Mouse (Mus musculus) hindbrain, embryonic 12.5 days (tissue): ENCODE data around the gene Dnah11. TPM values are rescaled to one million over a fixed set of nuclear protein-coding genes. Genes with fewer than 3 reads are reported as not detected.
"Not testable (repeated sequence)": the region's sequence is repeated elsewhere in the genome, so short reads cannot be mapped to it uniquely, and the experiment has no call there.

ENCODE experiments used
- ATAC-seq: fragments of 200-750 bp; cut with Nextera tagmentation; 2 replicates; pipeline ENCODE4 v1.8.0; 2017; ENCODE audit warnings: moderate TSS enrichment; ENCODE audit not compliant: low FRiP score
- H3K27ac ChIP-seq: fragments of 300-500 bp; sonication (generic); 2 replicates; pipeline ENCODE4 v1.5.1; 2016; ENCODE audit warnings: mild to moderate bottlenecking
- H3K27me3 ChIP-seq: fragments of 300-500 bp; sonication (generic); 2 replicates; pipeline ENCODE4 v1.6.1; 2016; ENCODE audit warnings: mild to moderate bottlenecking
- H3K36me3 ChIP-seq: fragments of 300-500 bp; sonication (generic); 2 replicates; pipeline ENCODE4 v1.6.1; 2016; ENCODE audit warnings: mild to moderate bottlenecking
- H3K4me1 ChIP-seq: fragments of 300-500 bp; sonication (generic); 2 replicates; pipeline ENCODE4 v1.6.1; 2016
- H3K4me2 ChIP-seq: fragments of 300-500 bp; sonication (generic); replicated peaks from 2 replicates; pipeline ENCODE4 v1.6.1; 2016; ENCODE audit warnings: mild to moderate bottlenecking
- H3K4me3 ChIP-seq: fragments of 300-500 bp; sonication (generic); 2 replicates; pipeline ENCODE4 v1.5.1; 2016; ENCODE audit warnings: mild to moderate bottlenecking
- H3K9ac ChIP-seq: fragments of 300-500 bp; sonication (generic); 2 replicates; pipeline ENCODE4 v1.6.1; 2016; ENCODE audit warnings: mild to moderate bottlenecking, moderate library complexity
- H3K9me3 ChIP-seq: fragments of 300-500 bp; sonication (generic); replicated peaks from 2 replicates; pipeline ENCODE4 v1.6.1; 2016; ENCODE audit warnings: mild to moderate bottlenecking
- WGBS: fragments of 180-500 bp; shearing (Covaris S2); methylation state at CpG from one replicate; pipeline ENCODE4 v1.1.7; 2016; 5-methylcytosine and 5-hydroxymethylcytosine counted together
- polyA plus RNA-seq: library from polyadenylated mRNA; unstranded; fragments of >200 nt; fragmentation: Nextera tagmentation; extraction: Ambion mirVana; gene quantifications from 2 replicates; pipeline ENCODE4 v1.2.1, GENCODE M21; 2016

The Dnah11 gene
- polyA plus RNA-seq, 1 experiment from 2014 or later = 0.27 TPM

- Histone ChIP-seq H3K4me3 (no peak overlapping the region), H3K27me3 (no peaks in the 10 kb centered on the region), H3K9ac (no peak overlapping the region), H3K36me3 (no peaks in the 10 kb centered on the region), H3K4me2 (no peak overlapping the region), H3K4me1 (no peaks in the 10 kb centered on the region), H3K27ac (no peak overlapping the region), H3K9me3 (no peaks in the 10 kb centered on the region)
- WGBS = 43% methylated on average over 7 of the region's 7 CpGs
- ATAC-seq = no peak
These were observed 256.9 kb downstream of the Dnah11 start for GRCm38 (mm10) chr12:117941947-117942346.

- WGBS = 71% methylated on average over 2 of the region's 2 CpGs
- Histone ChIP-seq H3K4me2 (no peak overlapping the region), H3K27me3 (no peaks in the 10 kb centered on the region), H3K4me1 (no peaks in the 10 kb centered on the region), H3K9ac (no peak overlapping the region), H3K4me3 (no peak overlapping the region), H3K36me3 (no peaks in the 10 kb centered on the region), H3K9me3 (no peaks in the 10 kb centered on the region), H3K27ac (no peak overlapping the region)
- no peak for ATAC-seq
These were observed 260.6 kb downstream of the Dnah11 start for GRCm38 (mm10) chr12:117938214-117938613.

DNA sequence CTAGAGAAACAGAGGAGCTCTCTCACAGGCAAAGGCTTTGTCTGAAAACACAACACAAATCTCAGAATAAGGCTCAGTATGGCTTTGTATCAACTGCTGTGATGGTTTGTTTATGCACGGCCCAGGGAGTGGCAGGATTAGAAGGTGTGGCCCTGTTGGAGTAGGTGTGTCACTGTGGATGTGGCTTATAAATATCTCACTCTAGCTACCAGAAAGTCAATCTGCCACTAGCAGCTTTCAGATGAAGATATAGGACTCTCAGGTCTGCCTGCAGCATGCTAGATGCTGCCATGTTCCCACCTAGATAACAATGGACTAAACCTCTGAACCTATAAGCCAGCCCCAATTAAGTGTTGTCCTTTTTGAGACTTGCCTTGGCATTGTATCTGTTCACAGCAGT, 266.8 kb downstream of the Dnah11 start:
- Histone ChIP-seq H3K4me1 (no peaks in the 10 kb centered on the region), H3K4me3 (no peak overlapping the region), H3K4me2 (no peak overlapping the region), H3K9ac (no peak overlapping the region), H3K36me3 (no peaks in the 10 kb centered on the region), H3K9me3 (no peaks in the 10 kb centered on the region), H3K27ac (no peak overlapping the region), H3K27me3 (no peaks in the 10 kb centered on the region)
- no peak for ATAC-seq
- WGBS = 84% methylated on average over 1 of the region's 1 CpGs

DNA sequence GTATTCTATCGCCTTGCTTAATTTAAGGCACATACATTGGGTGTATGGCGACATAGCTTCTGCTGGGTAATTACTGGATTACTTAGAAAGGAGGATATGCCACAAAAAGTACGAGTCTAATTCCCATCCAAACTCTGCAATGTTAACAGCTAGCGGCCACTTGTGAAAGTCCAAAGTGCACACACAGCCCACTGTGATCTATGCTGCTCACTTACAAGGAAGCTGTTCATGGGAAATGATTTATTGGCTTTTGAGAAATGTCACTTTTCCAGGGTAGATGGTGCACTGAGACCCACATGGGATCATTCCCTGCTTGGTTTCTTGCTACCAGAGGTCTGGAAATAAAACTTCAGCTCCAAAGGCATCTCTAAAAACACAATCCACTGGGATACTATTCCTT, 269.1 kb downstream of the Dnah11 start:
- no peaks in the 10 kb centered on the region for H3K4me1 ChIP-seq
- no peaks in the 10 kb centered on the region for H3K9me3 ChIP-seq
- WGBS = 92% methylated on average over 4 of the region's 4 CpGs
- no peak overlapping the region for H3K27ac ChIP-seq
- ATAC-seq = no peak
- H3K27me3 ChIP-seq = no peaks in the 10 kb centered on the region
- H3K4me3 ChIP-seq = no peak overlapping the region
- no peak overlapping the region for H3K4me2 ChIP-seq
- no peaks in the 10 kb centered on the region for H3K36me3 ChIP-seq
- H3K9ac ChIP-seq = no peak overlapping the region

DNA sequence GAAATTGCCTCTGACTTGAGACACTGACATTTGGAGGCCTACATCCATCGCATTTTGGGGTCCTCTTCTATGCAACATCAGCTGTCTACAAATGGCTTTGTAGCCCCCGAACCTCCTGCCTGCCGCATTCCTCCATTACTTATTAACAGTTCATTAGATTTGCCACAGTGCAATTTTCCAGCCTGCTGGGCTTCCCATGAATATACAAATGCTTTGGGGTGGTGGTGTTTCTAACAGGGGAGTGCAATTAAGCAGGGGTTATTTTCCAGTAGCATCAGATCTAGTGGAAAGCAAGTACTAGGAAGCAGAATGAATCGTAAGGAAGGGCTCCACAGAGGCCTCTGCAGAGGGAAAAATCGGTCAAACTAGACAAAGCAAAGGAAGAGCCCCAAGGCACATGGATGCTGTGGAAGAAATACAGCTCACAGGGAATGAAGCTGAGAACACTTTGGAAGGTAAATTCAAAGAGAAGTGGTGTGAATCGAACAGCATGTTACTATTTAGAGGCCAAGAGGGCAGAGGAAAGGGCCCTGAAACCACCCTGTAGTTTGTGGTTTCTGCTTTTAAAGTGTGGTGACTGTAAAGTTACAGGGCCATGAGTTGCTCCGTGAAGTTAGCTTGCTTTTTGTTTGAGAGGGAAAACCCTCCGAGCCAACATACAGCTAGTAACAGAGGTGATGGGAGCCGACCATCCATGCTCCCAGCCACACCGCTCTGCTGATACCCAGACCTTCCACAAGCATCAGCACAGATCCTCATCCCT, 282.8 kb downstream of the Dnah11 start:
- Histone ChIP-seq H3K9ac (no peak overlapping the region), H3K27ac (no peak overlapping the region), H3K4me1 (peaks cover 24% of the 10 kb centered on the region), H3K9me3 (no peaks in the 10 kb centered on the region), H3K36me3 (no peaks in the 10 kb centered on the region), H3K4me2 (no peak overlapping the region), H3K4me3 (no peak overlapping the region), H3K27me3 (no peaks in the 10 kb centered on the region)
- peak; percentile 53 for ATAC-seq
- WGBS = 41% methylated on average over 10 of the region's 10 CpGs

DNA sequence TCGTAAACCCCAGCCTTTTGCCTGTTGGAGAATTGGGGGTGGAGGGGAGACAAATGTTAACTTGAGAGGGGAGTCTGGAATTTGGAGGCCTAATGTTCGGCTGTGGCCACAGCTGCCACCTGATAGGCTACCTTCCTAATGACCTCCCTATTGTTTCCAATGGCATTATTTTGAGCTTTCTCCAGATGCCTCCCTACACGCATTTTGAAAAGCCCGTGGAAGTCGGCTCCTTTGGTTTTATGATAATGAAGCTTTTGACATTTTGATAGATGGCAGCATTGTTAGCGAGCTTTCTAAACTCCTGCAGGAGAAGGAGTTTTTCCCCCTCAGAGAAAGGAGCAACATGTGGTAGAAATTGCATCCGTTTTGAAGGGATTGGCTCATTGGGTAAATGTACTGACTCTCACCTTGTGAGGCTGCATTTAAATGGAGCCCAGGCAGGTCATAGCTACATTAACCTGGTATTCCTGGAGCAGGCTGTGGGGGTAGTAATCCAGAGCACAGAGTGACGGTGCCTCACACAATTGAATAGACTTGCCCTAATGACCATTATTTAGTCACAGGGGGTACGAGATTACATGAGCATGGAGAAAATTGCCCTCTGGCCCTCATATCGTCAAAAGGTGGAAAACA, 284.1 kb downstream of the Dnah11 start:
- Histone ChIP-seq H3K36me3 (no peaks in the 10 kb centered on the region), H3K4me3 (no peak overlapping the region), H3K27ac (no peak overlapping the region), H3K9me3 (no peaks in the 10 kb centered on the region), H3K4me2 (no peak overlapping the region), H3K27me3 (no peaks in the 10 kb centered on the region), H3K9ac (no peak overlapping the region), H3K4me1 (peaks cover 24% of the 10 kb centered on the region)
- ATAC-seq = 0 out of 2 replicates have a peak, but pooled peaks have one; percentile 31
- WGBS = 15% methylated on average over 10 of the region's 10 CpGs

DNA sequence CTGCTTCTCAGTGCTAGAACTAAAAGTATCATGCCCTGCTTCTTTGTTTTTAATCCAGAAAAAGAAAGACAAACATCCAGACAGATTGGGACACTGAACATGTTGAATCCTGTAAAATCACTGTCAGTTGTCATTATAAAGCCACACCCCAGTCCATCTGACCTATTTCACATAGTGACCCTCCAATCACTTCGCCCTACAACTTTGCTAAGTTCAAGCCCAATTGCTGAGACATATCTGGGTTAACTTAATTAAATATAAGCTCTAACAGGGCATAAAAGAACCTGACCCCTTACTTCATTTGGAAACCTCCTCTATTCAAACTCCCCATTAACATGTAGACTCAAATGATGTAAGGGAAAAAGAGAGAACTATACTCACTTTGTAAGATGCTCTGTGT, 287.4 kb downstream of the Dnah11 start:
- Histone ChIP-seq H3K9ac (no peak overlapping the region), H3K9me3 (no peaks in the 10 kb centered on the region), H3K4me3 (no peak overlapping the region), H3K27me3 (no peaks in the 10 kb centered on the region), H3K4me1 (peaks cover 22% of the 10 kb centered on the region), H3K27ac (no peak overlapping the region), H3K36me3 (no peaks in the 10 kb centered on the region), H3K4me2 (no peak overlapping the region)
- WGBS = 83% methylated on average over 1 of the region's 1 CpGs
- no peak for ATAC-seq

DNA sequence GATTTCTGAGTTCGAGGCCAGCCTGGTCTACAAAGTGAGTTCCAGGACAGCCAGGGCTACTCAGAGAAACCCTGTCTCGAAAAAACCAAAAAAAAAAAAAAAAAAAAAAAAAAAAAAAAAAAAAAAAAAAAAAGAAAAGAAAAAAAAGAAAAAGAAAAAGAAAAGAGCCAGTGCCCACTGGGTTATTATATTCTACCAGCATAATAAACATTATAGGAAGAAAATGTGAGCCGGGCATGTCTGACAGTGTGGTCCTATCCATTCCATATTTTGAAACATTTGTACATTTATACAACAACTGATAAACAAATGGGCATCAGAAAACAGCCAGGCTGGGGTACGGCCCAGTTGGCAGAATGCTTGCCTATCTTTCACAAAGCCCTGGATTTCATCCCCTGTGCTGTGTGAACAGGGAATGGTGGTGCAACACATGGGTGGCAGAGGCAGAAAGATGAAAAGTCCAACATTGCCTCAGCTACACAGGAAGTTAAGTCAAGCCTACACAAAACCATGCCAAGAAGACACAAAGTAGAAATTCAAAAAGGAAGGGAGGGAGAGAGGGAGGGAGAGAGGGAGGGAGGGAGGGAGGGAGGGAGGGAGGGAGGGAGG, 293.5 kb downstream of the Dnah11 start:
- H3K36me3 ChIP-seq, H3K4me2 ChIP-seq, H3K9ac ChIP-seq, H3K4me1 ChIP-seq, ATAC-seq, H3K4me3 ChIP-seq, H3K27me3 ChIP-seq, H3K9me3 ChIP-seq, H3K27ac ChIP-seq: not testable (repeated sequence)
- 90% methylated on average over 4 of the region's 4 CpGs for WGBS

GRCm38 (mm10) chr12:117903671-117904070, 295.2 kb downstream of the Dnah11 start:
- no peak for ATAC-seq
- no peak overlapping the region for H3K9ac ChIP-seq
- WGBS = 93% methylated on average over 8 of the region's 8 CpGs
- no peaks in the 10 kb centered on the region for H3K27me3 ChIP-seq
- no peak overlapping the region for H3K4me3 ChIP-seq
- H3K4me2 ChIP-seq = no peak overlapping the region
- H3K4me1 ChIP-seq = 0 out of 2 replicates have a peak, but pooled peaks cover 2% of the 10 kb centered on the region
- H3K27ac ChIP-seq = no peak overlapping the region
- no peaks in the 10 kb centered on the region for H3K9me3 ChIP-seq
- no peaks in the 10 kb centered on the region for H3K36me3 ChIP-seq

GRCm38 (mm10) chr12:117901352-117901751, 297.5 kb downstream of the Dnah11 start:
- H3K27me3 ChIP-seq, H3K4me1 ChIP-seq, H3K36me3 ChIP-seq, H3K9ac ChIP-seq, ATAC-seq, H3K4me2 ChIP-seq, H3K4me3 ChIP-seq, H3K9me3 ChIP-seq, H3K27ac ChIP-seq: not testable (repeated sequence)
- 59% methylated on average over 2 of the region's 4 CpGs for WGBS

GRCm38 (mm10) chr12:117900798-117901197, 298.0 kb downstream of the Dnah11 start:
- not testable (repeated sequence) for H3K9ac ChIP-seq, H3K9me3 ChIP-seq, H3K27me3 ChIP-seq, H3K4me3 ChIP-seq, H3K27ac ChIP-seq, H3K4me2 ChIP-seq, H3K36me3 ChIP-seq, ATAC-seq, H3K4me1 ChIP-seq
- 90% methylated on average over 1 of the region's 4 CpGs for WGBS

DNA sequence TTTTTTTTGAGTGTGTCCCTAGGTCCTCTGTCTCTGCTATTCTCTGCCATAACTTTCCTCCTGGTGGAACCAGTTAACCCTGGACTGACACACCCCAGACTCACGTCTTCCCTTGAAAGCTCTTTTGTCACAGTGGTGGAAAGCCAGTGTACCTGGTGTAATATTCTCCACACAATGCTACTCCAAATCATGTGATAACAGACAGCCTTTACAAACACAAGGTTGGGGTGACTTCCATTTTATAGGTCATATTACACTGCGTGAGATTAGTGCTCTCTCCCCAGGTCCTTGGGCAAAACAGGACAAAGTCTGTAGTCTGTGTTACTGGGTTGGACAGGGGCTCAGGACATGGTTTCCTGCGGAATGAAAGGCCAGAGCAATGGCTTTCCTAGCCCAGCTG, 311.4 kb downstream of the Dnah11 start:
- Histone ChIP-seq H3K9ac (no peak overlapping the region), H3K27me3 (no peaks in the 10 kb centered on the region), H3K36me3 (no peaks in the 10 kb centered on the region), H3K9me3 (no peaks in the 10 kb centered on the region), H3K4me3 (no peak overlapping the region), H3K4me1 (no peaks in the 10 kb centered on the region), H3K27ac (no peak overlapping the region), H3K4me2 (no peak overlapping the region)
- 79% methylated on average over 3 of the region's 3 CpGs for whole genome bisulfite sequencing
- ATAC-seq = no peak
